Mouse (Mus musculus): Measurements from ENCODE around the gene Mast2. TPM values are rescaled to one million over a fixed set of nuclear protein-coding genes. Genes with fewer than 3 reads are reported as not detected.

Mast2 gene
- polyA plus RNA-seq, 1 experiment from 2014 or later, result 14.3 TPM

Other genes starting within 250 kb of the Mast2 start
- gene Pik3r3, start 242.6 kb downstream of the Mast2 start, polyA plus RNA-seq (2015; fragmentation: Nextera tagmentation; extraction: Ambion mirVana), result 28.9 and 31.6 TPM in 2 replicates
- gene Ipp, start 43.4 kb upstream of the Mast2 start, polyA plus RNA-seq (2015; fragmentation: Nextera tagmentation; extraction: Ambion mirVana), result 15.3 and 15.7 TPM in 2 replicates
- gene Tmem69, start 91.8 kb upstream of the Mast2 start, polyA plus RNA-seq (2015; fragmentation: Nextera tagmentation; extraction: Ambion mirVana), result 20.3 and 24.2 TPM in 2 replicates
- 37.5 and 40.1 TPM in 2 replicates for gene Gpbp1l1, start 93.5 kb upstream of the Mast2 start, polyA plus RNA-seq (2015; fragmentation: Nextera tagmentation; extraction: Ambion mirVana)
- gene Ccdc17, start 132.5 kb upstream of the Mast2 start, polyA plus RNA-seq (2015; fragmentation: Nextera tagmentation; extraction: Ambion mirVana), result 3.1 and 5.0 TPM in 2 replicates
- 200 and 202 TPM in 2 replicates for gene Nasp, start 163.8 kb upstream of the Mast2 start, polyA plus RNA-seq (2015; fragmentation: Nextera tagmentation; extraction: Ambion mirVana)
- gene Akr1a1, start 187.5 kb upstream of the Mast2 start, polyA plus RNA-seq (2015; fragmentation: Nextera tagmentation; extraction: Ambion mirVana), result 763 and 775 TPM in 2 replicates
- 1,178 and 1,215 TPM in 2 replicates for gene Prdx1, start 221.4 kb upstream of the Mast2 start, polyA plus RNA-seq (2015; fragmentation: Nextera tagmentation; extraction: Ambion mirVana)
- gene Mmachc, start 244.2 kb upstream of the Mast2 start, polyA plus RNA-seq (2015; fragmentation: Nextera tagmentation; extraction: Ambion mirVana), result 24.5 and 30.4 TPM in 2 replicates
- 24.9 and 27.4 TPM in 2 replicates for gene Ccdc163, start 244.3 kb upstream of the Mast2 start, polyA plus RNA-seq (2015; fragmentation: Nextera tagmentation; extraction: Ambion mirVana)

Measured in embryonic facial prominence, embryonic 13.5 days (tissue).